Mouse (Mus musculus): ENCODE measurements around the gene Pcolce2. TPM values are rescaled to one million over a fixed set of nuclear protein-coding genes. Genes with fewer than 3 reads are reported as not detected.

Gene Pcolce2
- polyA plus RNA-seq, 2 experiments: 6.8 to 18.6 TPM

GRCm38 (mm10) chr9:95699273-95699672, 61.9 kb downstream of the Pcolce2 start:
- no peaks in the 10 kb centered on the region for H3K27me3 ChIP-seq (ENCODE audit: control insufficient read depth, insufficient read depth, low read length)
- TF ChIP-seq POLR2A (IDR thresholded peaks at IDR 0.05; ENCODE audit: borderline replicate concordance, extremely low read depth, insufficient read depth, insufficient read length): no peak
- no peak overlapping the region for H3K4me3 ChIP-seq (replicated peaks; ENCODE audit: low read length)
- H3K4me1 ChIP-seq (ENCODE audit: control insufficient read depth, insufficient read depth, low read length): no peaks in the 10 kb centered on the region
- no peak overlapping the region for H3K4me2 ChIP-seq (replicated peaks; ENCODE audit: low read depth, low read length, severe bottlenecking)
- WGBS: 84% methylated on average over 4 of the region's 4 CpGs
- no peak overlapping the region for H3K9ac ChIP-seq (ENCODE audit: low read depth, low read length, severe bottlenecking)
- DNase-seq (ENCODE audit: low spot score) (no peak), ATAC-seq (ENCODE audit: low FRiP score, low read depth) (no peak)
- no peaks in the 10 kb centered on the region for H3K9me3 ChIP-seq (ENCODE audit: control insufficient read depth, low read length)
- H3K36me3 ChIP-seq (ENCODE audit: control insufficient read depth, insufficient read depth, low read length): no peaks in the 10 kb centered on the region
- H3K27ac ChIP-seq (replicated peaks; ENCODE audit: low read depth, low read length): no peak overlapping the region

GRCm38 (mm10) chr9:95704078-95704477, 66.7 kb downstream of the Pcolce2 start:
- H3K9ac ChIP-seq (ENCODE audit: low read depth, low read length, severe bottlenecking): no peak overlapping the region
- no peaks in the 10 kb centered on the region for H3K4me1 ChIP-seq (ENCODE audit: control insufficient read depth, insufficient read depth, low read length)
- DNase-seq (ENCODE audit: low spot score) (no peak), ATAC-seq (ENCODE audit: low FRiP score, low read depth) (no peak)
- WGBS: 72% methylated on average over 3 of the region's 3 CpGs
- H3K4me3 ChIP-seq (replicated peaks; ENCODE audit: low read length): no peak overlapping the region
- no peak overlapping the region for H3K27ac ChIP-seq (replicated peaks; ENCODE audit: low read depth, low read length)
- no peaks in the 10 kb centered on the region for H3K27me3 ChIP-seq (ENCODE audit: control insufficient read depth, insufficient read depth, low read length)
- H3K9me3 ChIP-seq (ENCODE audit: control insufficient read depth, low read length): no peaks in the 10 kb centered on the region
- peaks cover 5% of the 10 kb centered on the region; the same call in 1 of the 2 replicates for H3K36me3 ChIP-seq (ENCODE audit: control insufficient read depth, insufficient read depth, low read length)
- TF ChIP-seq POLR2A (IDR thresholded peaks at IDR 0.05; ENCODE audit: borderline replicate concordance, extremely low read depth, insufficient read depth, insufficient read length): no peak
- H3K4me2 ChIP-seq (replicated peaks; ENCODE audit: low read depth, low read length, severe bottlenecking): no peak overlapping the region

GRCm38 (mm10) chr9:95705371-95705770, 68.0 kb downstream of the Pcolce2 start:
- no peak for DNase-seq (ENCODE audit: low spot score)
- Histone ChIP-seq H3K9me3 (ENCODE audit: control insufficient read depth, low read length) (no peaks in the 10 kb centered on the region), H3K27ac (replicated peaks; ENCODE audit: low read depth, low read length) (no peak overlapping the region), H3K4me3 (replicated peaks; ENCODE audit: low read length) (no peak overlapping the region), H3K27me3 (ENCODE audit: control insufficient read depth, insufficient read depth, low read length) (no peaks in the 10 kb centered on the region), H3K4me1 (ENCODE audit: control insufficient read depth, insufficient read depth, low read length) (no peaks in the 10 kb centered on the region), H3K9ac (ENCODE audit: low read depth, low read length, severe bottlenecking) (no peak overlapping the region), H3K36me3 (ENCODE audit: control insufficient read depth, insufficient read depth, low read length) (peaks cover 5% of the 10 kb centered on the region; the same call in 1 of the 2 replicates), H3K4me2 (replicated peaks; ENCODE audit: low read depth, low read length, severe bottlenecking) (no peak overlapping the region)
- WGBS: 78% methylated on average over 5 of the region's 5 CpGs
- TF ChIP-seq POLR2A (IDR thresholded peaks at IDR 0.05; ENCODE audit: borderline replicate concordance, extremely low read depth, insufficient read depth, insufficient read length): no peak
- no peak for ATAC-seq (ENCODE audit: low FRiP score, low read depth)

- TF ChIP-seq POLR2A (IDR thresholded peaks at IDR 0.05; ENCODE audit: borderline replicate concordance, extremely low read depth, insufficient read depth, insufficient read length): no peak
- ATAC-seq (ENCODE audit: low FRiP score, low read depth): no peak
Observed at GRCm38 (mm10) chr9:95708943-95709342, 71.5 kb downstream of the Pcolce2 start.

GRCm38 (mm10) chr9:95712574-95712973, 75.2 kb downstream of the Pcolce2 start:
- H3K9me3 ChIP-seq (ENCODE audit: control insufficient read depth, low read length): no peaks in the 10 kb centered on the region
- no peaks in the 10 kb centered on the region for H3K27me3 ChIP-seq (ENCODE audit: control insufficient read depth, insufficient read depth, low read length)
- no peak overlapping the region for H3K27ac ChIP-seq (replicated peaks; ENCODE audit: low read depth, low read length)
- TF ChIP-seq POLR2A (IDR thresholded peaks at IDR 0.05; ENCODE audit: borderline replicate concordance, extremely low read depth, insufficient read depth, insufficient read length): no peak
- H3K4me3 ChIP-seq (replicated peaks; ENCODE audit: low read length): no peak overlapping the region
- no peak overlapping the region for H3K4me2 ChIP-seq (replicated peaks; ENCODE audit: low read depth, low read length, severe bottlenecking)
- H3K4me1 ChIP-seq (ENCODE audit: control insufficient read depth, insufficient read depth, low read length): no peaks in the 10 kb centered on the region
- 22% methylated on average over 8 of the region's 8 CpGs for WGBS
- H3K36me3 ChIP-seq (ENCODE audit: control insufficient read depth, insufficient read depth, low read length): peaks cover 5% of the 10 kb centered on the region; the same call in 1 of the 2 replicates
- no peak for DNase-seq (ENCODE audit: low spot score)
- no peak for ATAC-seq (ENCODE audit: low FRiP score, low read depth)
- no peak overlapping the region for H3K9ac ChIP-seq (ENCODE audit: low read depth, low read length, severe bottlenecking)

More at GRCm38 (mm10) chr9:95708943-95709342, 71.5 kb downstream of the Pcolce2 start:
- Histone ChIP-seq H3K4me1 (ENCODE audit: control insufficient read depth, insufficient read depth, low read length) (no peaks in the 10 kb centered on the region), H3K9me3 (ENCODE audit: control insufficient read depth, low read length) (no peaks in the 10 kb centered on the region), H3K27ac (replicated peaks; ENCODE audit: low read depth, low read length) (no peak overlapping the region), H3K9ac (ENCODE audit: low read depth, low read length, severe bottlenecking) (no peak overlapping the region), H3K4me2 (replicated peaks; ENCODE audit: low read depth, low read length, severe bottlenecking) (no peak overlapping the region), H3K4me3 (replicated peaks; ENCODE audit: low read length) (no peak overlapping the region), H3K36me3 (ENCODE audit: control insufficient read depth, insufficient read depth, low read length) (peaks cover 5% of the 10 kb centered on the region; the same call in 1 of the 2 replicates), H3K27me3 (ENCODE audit: control insufficient read depth, insufficient read depth, low read length) (no peaks in the 10 kb centered on the region)
- DNase-seq (ENCODE audit: low spot score): no peak

- no peak overlapping the region for H3K4me3 ChIP-seq (replicated peaks; ENCODE audit: low read length)
- no peaks in the 10 kb centered on the region for H3K27me3 ChIP-seq (ENCODE audit: control insufficient read depth, insufficient read depth, low read length)
- H3K27ac ChIP-seq (replicated peaks; ENCODE audit: low read depth, low read length): no peak overlapping the region
- H3K9ac ChIP-seq (ENCODE audit: low read depth, low read length, severe bottlenecking): no peak overlapping the region
- no peak for DNase-seq (ENCODE audit: low spot score)
- H3K36me3 ChIP-seq (ENCODE audit: control insufficient read depth, insufficient read depth, low read length): no peaks in the 10 kb centered on the region
- H3K9me3 ChIP-seq (ENCODE audit: control insufficient read depth, low read length): no peaks in the 10 kb centered on the region
- H3K4me1 ChIP-seq (ENCODE audit: control insufficient read depth, insufficient read depth, low read length): no peaks in the 10 kb centered on the region
- no peak for ATAC-seq (ENCODE audit: low FRiP score, low read depth)
- TF ChIP-seq POLR2A (IDR thresholded peaks at IDR 0.05; ENCODE audit: borderline replicate concordance, extremely low read depth, insufficient read depth, insufficient read length): no peak
- no peak overlapping the region for H3K4me2 ChIP-seq (replicated peaks; ENCODE audit: low read depth, low read length, severe bottlenecking)
Observed at GRCm38 (mm10) chr9:95736238-95736637, 98.8 kb downstream of the Pcolce2 start.
